Mouse (Mus musculus): ENCODE results near the gene Sntn. TPM values are rescaled to one million over a fixed set of nuclear protein-coding genes. Genes with fewer than 3 reads are reported as not detected.

Sntn gene
- not detected for polyA plus RNA-seq (2017; shearing (Covaris generic))

GRCm38 (mm10) chr14:13670576-13670975 is at the start of gene Sntn:
Gene Sntn, plus strand, starts transcription at chr14:13670876.

Other genes starting within 250 kb of the Sntn start
- not detected for gene Gm281, start 243.6 kb downstream of the Sntn start, polyA plus RNA-seq (2017; shearing (Covaris generic))

All from effector memory CD4-positive, alpha-beta T cell, adult 5 months (primary cell).